Mouse (Mus musculus) left cerebral cortex, adult 18-20 months (tissue): ENCODE results near the gene Tmem163. TPM values are rescaled to one million over a fixed set of nuclear protein-coding genes. Genes with fewer than 3 reads are reported as not detected.

ENCODE experiments used
- DNase-seq, 2 experiments: peaks; one replicate each; pipeline ENCODE4 v3.0.0; 2021 to 2022; ENCODE audit warnings: low spot score in 2 of 2, mixed read lengths in 1 of 2
- total RNA-seq, 2 experiments: library from RNA; stranded (reverse); gene quantifications; 2 replicates each; pipeline ENCODE4 v1.2.3; 2021

Gene Tmem163
- total RNA-seq, 2 experiments from 2014 or later = 16.5 to 16.6 TPM

DNA sequence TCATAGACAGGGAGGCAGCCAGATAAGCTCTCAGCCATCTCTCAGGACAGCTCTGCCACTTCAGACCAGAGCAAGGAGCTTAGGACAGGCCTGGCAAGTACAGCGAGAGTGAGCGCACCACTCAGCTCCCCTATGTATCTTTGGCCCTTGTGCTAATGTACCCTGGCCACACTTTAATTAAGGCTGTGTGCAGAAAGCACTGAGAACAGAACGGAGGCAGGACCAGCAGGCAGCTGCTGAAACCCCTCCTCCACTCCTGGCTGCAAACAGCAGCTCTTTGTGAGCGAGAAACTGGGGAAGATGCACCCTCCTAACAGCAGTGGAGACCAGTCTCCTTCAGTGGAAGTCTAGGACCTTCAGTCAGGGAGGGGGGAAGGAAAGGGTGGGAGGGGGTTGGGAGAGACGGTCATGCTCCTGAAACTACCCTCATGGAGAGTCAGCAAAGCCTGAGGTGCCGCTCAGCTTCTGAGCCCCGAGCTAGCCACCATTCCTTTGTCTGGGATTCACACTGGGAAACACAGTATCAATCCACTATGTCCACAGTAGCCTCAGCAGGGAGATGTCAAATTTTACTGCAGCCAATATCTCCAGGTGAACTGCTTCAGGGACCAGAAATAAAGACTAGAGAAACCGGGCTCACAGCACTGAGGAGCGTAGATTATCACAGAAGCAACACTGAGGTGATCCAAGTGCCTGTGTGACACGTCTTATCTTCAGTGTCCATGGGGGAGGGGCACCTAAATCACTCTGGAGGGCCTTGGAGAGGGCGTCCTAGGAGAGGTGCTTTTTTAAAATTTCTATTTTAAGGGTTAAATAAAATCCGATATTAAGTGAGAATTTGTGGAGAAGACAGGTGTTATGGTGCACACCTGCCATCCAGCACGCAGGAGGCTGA, 18.0 kb downstream of the Tmem163 start:
- no peak for DNase-seq

GRCm38 (mm10) chr1:127651564-127651963, 27.8 kb downstream of the Tmem163 start:
- no peak for DNase-seq

- DNase-seq = peak in 1 of 2 experiments; percentile 20
Observed at GRCm38 (mm10) chr1:127642976-127643769, 36.2 kb downstream of the Tmem163 start.

DNA sequence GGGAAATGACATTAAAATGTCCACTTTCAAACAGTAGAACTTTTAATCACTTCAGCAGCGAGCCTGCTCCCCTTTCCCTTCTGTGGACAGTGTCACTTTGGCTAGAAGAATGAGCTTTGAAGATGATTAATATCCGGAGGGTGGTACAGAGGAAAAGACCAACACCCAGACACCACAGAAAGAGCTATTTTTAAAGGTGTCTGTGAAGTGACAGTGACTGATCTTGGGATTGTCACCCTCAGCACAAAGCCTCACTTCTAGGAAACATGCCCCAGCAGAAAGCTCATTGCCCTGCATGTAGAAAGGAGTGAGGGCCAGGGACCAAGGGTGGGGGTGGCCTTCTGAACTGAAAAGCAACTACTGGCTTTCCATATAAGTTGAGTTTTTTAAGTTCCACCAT, 41.4 kb downstream of the Tmem163 start:
- no peak for DNase-seq

DNA sequence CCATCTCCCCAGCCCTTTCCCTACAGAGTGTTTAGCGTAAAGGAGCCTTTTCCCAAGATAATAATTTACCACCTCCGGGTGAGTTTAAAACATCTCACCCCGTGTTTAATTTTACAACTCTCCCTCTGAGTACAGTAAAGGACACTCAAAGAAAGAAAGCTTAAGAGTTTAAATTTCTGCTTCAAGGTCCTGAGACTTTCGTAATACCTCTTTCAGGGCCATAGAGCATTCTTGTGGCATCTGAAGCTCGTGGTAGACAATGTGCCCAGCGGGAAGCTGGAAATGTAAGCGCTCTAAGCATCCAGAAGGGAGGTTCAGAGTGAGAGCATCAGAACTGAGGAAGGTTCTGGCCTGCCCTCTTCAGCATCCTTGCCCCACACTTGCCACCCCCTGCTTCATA, 52.2 kb downstream of the Tmem163 start:
- DNase-seq = no peak

- no peak for DNase-seq
Observed at GRCm38 (mm10) chr1:127625577-127626362, 53.6 kb downstream of the Tmem163 start.

GRCm38 (mm10) chr1:127622349-127622748, 57.0 kb downstream of the Tmem163 start:
- DNase-seq = no peak

- DNase-seq = no peak
Observed at GRCm38 (mm10) chr1:127619036-127619435, 60.3 kb downstream of the Tmem163 start.

DNA sequence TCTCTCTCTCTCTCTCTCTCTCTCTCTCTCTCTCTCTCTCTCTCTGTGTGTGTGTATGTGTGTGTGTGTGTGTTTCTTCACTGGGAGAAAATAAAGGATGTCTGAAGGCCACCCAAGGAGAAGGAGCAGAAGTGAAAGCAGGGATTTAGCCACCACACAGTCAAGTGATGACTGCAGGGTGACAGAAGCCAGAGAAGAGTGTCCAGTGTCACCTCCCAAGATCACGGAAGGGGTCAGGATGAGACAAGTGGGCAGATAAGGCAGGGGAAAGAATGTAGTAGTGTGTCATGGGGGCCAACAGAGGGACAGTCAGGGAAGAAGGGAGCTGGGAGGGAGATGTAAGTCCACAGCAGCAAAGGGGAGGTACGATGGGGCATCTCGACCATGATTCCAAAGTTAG, 69.0 kb downstream of the Tmem163 start:
- DNase-seq = no peak

DNA sequence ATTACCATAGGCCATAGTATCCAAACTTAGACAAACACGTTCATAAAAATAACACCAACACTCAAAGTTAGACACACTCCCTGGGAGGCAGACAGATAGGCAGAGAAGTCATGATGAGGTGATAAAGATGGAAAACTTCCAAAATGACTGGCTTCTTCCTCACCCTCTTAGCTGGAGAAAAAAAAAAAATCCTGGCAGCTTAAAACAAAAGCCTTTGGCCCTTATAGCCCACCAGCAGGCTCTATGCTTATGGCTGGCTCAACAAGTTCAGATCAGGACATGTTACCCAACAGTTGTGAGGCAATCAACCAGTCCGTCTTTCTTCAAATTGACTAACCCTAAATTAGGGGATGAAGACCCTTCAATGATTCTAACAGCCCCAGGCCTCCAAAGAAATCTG, 69.5 kb downstream of the Tmem163 start:
- no peak for DNase-seq

GRCm38 (mm10) chr1:127608326-127608725, 71.0 kb downstream of the Tmem163 start:
- DNase-seq = no peak

GRCm38 (mm10) chr1:127603697-127604631, 75.4 kb downstream of the Tmem163 start:
- DNase-seq = peak in 1 of 2 experiments; percentile 23

DNA sequence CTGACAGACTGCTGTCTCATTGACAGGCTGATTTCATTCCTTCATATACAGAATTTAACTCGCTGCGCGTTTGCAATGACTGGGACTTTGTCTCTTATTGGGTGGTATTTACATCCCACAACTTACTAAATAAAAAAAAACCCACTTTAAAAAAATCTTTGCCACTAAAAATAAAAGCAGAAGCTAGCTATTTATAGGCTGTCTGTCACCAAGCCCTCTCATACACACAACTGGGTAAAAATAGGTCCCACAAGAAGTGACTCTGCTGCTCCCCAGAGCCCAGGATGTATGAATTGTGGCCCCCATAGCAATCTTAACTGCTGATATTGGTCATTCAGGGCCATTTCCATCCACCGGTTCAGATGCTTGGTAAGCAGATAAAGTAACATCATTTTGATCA, 83.2 kb downstream of the Tmem163 start:
- no peak for DNase-seq

DNA sequence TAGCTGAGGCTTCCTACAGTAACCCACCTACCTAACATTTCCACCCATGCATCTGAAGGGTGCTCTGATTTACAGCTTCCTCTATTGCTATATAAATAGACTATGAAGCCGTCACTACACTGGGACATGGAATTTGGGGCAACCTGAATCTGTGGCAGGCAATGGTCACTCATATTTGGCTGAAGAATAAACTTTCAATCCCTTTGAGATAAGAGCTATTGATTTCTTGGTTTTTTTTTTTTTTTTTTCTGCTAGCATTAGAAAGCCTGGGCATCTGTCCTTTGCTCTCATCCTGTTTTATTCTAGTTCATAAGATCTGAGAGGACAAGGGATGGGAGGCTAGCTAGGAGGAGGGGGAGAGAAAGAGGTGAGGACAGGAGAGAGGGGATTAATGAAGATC, 83.6 kb downstream of the Tmem163 start:
- DNase-seq = no peak

DNA sequence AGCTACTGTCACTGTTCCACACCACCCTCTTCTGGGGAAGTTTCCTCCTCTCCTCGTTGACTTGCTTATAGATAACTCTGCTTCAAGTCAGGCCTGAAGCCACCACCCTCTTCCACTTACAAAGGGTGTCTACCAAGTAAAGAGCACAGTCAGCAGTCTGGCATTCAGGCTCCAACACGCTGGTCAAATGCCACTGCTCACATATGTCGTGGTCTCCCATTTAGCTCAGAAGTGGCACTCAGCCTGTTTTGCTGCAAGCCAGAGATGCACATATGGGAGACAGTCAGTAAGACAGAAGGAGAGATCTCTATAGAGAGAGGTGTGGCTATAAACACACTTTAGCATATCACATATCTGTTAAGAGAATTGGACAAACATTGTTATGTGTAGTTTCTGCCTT, 89.8 kb downstream of the Tmem163 start:
- DNase-seq = no peak

DNA sequence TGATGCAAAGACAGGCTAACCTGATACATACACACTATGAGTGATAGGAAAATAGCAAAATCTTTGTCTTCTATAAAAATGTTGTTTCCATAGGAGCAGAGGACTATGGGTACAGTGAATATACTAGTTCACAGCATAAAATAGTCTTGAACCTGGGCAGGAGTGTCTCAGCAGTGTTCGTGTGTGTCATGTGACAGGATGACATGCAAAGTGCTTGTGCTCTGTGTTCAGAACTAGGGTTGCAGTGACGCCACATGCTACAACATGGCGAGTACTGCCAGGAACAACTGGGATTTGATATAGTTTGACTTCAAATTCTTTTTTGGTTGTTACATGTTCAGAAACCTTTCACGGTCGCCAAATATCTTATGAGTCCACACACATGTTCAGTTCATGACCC, 92.3 kb downstream of the Tmem163 start:
- DNase-seq = no peak

- DNase-seq = no peak
Observed at GRCm38 (mm10) chr1:127586156-127586555, 93.2 kb downstream of the Tmem163 start.

GRCm38 (mm10) chr1:127577981-127578380, 101.4 kb downstream of the Tmem163 start:
- DNase-seq = no peak

- DNase-seq = no peak
Observed at GRCm38 (mm10) chr1:127577083-127577482, 102.3 kb downstream of the Tmem163 start.

- no peak for DNase-seq
Observed at GRCm38 (mm10) chr1:127576563-127576962, 102.8 kb downstream of the Tmem163 start.
